Mouse (Mus musculus) heart, embryonic 15.5 days (tissue): ENCODE data around the gene Supt5. TPM values are rescaled to one million over a fixed set of nuclear protein-coding genes. Genes with fewer than 3 reads are reported as not detected.
A peak's percentile ranks its signal among the peaks of the same experiment; 100 is the strongest.

Source experiments
- ATAC-seq: fragments of 200-750 bp; cut with Nextera tagmentation; replicated peaks from 2 replicates; pipeline ENCODE4 v1.8.0; 2017; ENCODE audit warnings: low read depth, moderate TSS enrichment; ENCODE audit not compliant: insufficient number of reproducible peaks, insufficient read depth, low FRiP score
- H3K27ac ChIP-seq: fragments of 300-500 bp; sonication (generic); 2 replicates; pipeline ENCODE4 v1.5.1; 2015; ENCODE audit warnings: mild to moderate bottlenecking, inconsistent platforms
- H3K27me3 ChIP-seq: fragments of 300-500 bp; sonication (generic); 2 replicates; pipeline ENCODE4 v1.6.1; 2015; ENCODE audit warnings: inconsistent platforms
- H3K36me3 ChIP-seq: fragments of 300-500 bp; sonication (generic); 2 replicates; pipeline ENCODE4 v1.6.1; 2015; ENCODE audit warnings: mild to moderate bottlenecking, inconsistent platforms
- H3K4me1 ChIP-seq: fragments of 300-500 bp; sonication (generic); replicated peaks from 2 replicates; pipeline ENCODE4 v1.6.1; 2015; ENCODE audit warnings: inconsistent platforms
- H3K4me2 ChIP-seq: fragments of 300-500 bp; sonication (generic); 2 replicates; pipeline ENCODE4 v1.6.1; 2015; ENCODE audit warnings: inconsistent platforms, mild to moderate bottlenecking, moderate library complexity
- H3K4me3 ChIP-seq: fragments of 300-500 bp; sonication (generic); 2 replicates; pipeline ENCODE4 v1.5.1; 2015; ENCODE audit warnings: mild to moderate bottlenecking, inconsistent platforms
- H3K9ac ChIP-seq: fragments of 300-500 bp; sonication (generic); 2 replicates; pipeline ENCODE4 v1.6.1; 2015; ENCODE audit warnings: mild to moderate bottlenecking, inconsistent platforms
- H3K9me3 ChIP-seq: fragments of 300-500 bp; sonication (generic); replicated peaks from 2 replicates; pipeline ENCODE4 v1.6.1; 2016; ENCODE audit warnings: inconsistent platforms
- WGBS: fragments of 180-500 bp; shearing (Covaris S2); methylation state at CpG from one replicate; pipeline ENCODE4 v1.1.7; 2015; ENCODE audit warnings: mixed read lengths; 5-methylcytosine and 5-hydroxymethylcytosine counted together
- polyA plus RNA-seq: library from polyadenylated mRNA; unstranded; fragments of >200 nt; fragmentation: Nextera tagmentation; extraction: Ambion mirVana; gene quantifications from 2 replicates; pipeline ENCODE4 v1.2.1, GENCODE M21; 2015

Supt5 gene
- polyA plus RNA-seq, 1 experiment from 2014 or later: 52.0 TPM

GRCm38 (mm10) chr7:28347746-28348145 is 9.2 kb upstream of the Supt5 start:
- Histone ChIP-seq H3K4me1 (peaks cover 21% of the 10 kb centered on the region), H3K9me3 (no peaks in the 10 kb centered on the region), H3K27me3 (no peaks in the 10 kb centered on the region), H3K27ac (no peak overlapping the region), H3K4me3 (no peak overlapping the region), H3K36me3 (peaks cover 8% of the 10 kb centered on the region; the same call in 1 of the 2 replicates), H3K4me2 (no peak overlapping the region), H3K9ac (no peak overlapping the region; the same call in 1 of the 2 replicates)
- no peak for ATAC-seq
- 42% methylated on average over 3 of the region's 3 CpGs for WGBS

- Histone ChIP-seq H3K9me3 (no peaks in the 10 kb centered on the region), H3K4me2 (no peak overlapping the region), H3K27me3 (no peaks in the 10 kb centered on the region), H3K27ac (no peak overlapping the region), H3K9ac (no peak overlapping the region), H3K4me3 (no peak overlapping the region), H3K4me1 (peaks cover 7% of the 10 kb centered on the region), H3K36me3 (no peaks in the 10 kb centered on the region)
- no peak for ATAC-seq
- WGBS: 6% methylated on average over 4 of the region's 4 CpGs
These were observed 6.1 kb upstream of the Supt5 start for GRCm38 (mm10) chr7:28344637-28345036.

DNA sequence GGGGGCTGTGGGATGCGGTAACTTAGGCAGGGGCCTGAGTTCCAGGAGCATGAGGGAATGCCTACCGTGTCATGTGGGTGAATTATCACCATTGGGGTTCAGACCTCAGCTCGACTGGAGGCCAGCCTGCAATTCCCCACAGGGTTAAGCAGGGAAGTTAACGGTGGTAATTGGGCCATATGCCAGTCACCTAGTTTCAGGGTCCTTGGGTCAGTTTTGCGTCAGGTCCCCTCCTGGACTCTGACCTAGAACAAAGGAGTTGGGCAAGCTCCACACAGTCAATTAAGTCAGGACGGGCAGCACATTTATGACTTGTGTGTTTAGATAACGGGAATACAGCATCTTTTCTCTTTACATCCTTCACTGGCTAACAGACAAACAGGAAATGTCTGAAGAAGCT is 2.8 kb upstream of the Supt5 start:
- whole genome bisulfite sequencing: 32% methylated on average over 7 of the region's 7 CpGs
- H3K4me1 ChIP-seq: peaks cover 11% of the 10 kb centered on the region
- H3K9ac ChIP-seq: no peak overlapping the region
- H3K4me3 ChIP-seq: no peak overlapping the region
- H3K27me3 ChIP-seq: no peaks in the 10 kb centered on the region
- H3K36me3 ChIP-seq: no peaks in the 10 kb centered on the region
- ATAC-seq: no peak
- H3K4me2 ChIP-seq: no peak overlapping the region
- H3K9me3 ChIP-seq: no peaks in the 10 kb centered on the region
- H3K27ac ChIP-seq: 0 out of 2 replicates have a peak overlapping the region, but pooled peaks have one; percentile 20

DNA sequence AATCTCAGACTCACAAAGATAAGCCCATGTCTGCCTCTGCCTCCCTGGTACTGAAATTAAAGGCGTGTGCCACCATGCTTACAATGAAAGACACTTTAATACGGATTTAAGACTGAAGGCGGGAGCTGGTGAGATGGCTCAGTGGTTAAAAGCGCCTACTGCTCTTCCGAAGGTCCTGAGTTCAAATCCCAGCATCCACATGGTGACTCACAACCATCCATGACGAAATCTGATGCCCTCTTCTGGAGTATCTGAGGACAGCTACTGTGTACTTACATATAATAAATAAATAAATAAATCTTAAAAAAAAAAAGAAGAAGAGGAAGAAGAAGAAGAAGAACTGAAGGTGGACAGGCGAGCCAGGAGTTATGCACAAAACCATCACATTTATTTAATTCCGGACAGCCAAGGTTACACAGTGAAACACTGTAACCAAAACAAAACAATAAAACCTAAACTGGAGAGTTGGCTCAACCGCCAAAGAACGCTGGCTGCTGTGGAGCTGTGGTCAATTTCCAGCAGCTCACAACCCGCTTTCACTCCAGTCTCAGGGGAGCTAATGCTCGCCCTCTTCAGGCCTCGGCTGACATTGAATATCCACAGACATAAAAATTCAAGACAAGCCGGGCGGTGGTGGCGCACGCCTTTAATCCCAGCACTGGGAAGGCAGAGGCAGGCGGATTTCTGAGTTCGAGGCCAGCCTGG is 819 bp upstream of the Supt5 start:
- Histone ChIP-seq H3K9ac (peak overlapping the region; percentile 53), H3K36me3 (no peaks in the 10 kb centered on the region), H3K27ac (peak overlapping the region; percentile 92), H3K4me3 (peak overlapping the region; percentile 88), H3K9me3 (no peaks in the 10 kb centered on the region), H3K27me3 (no peaks in the 10 kb centered on the region), H3K4me2 (peak overlapping the region; percentile 84), H3K4me1 (peaks cover 16% of the 10 kb centered on the region)
- 74% methylated on average over 19 of the region's 19 CpGs for WGBS
- ATAC-seq: no peak

GRCm38 (mm10) chr7:28335471-28335870 is 3.1 kb downstream of the Supt5 start:
- H3K4me1 ChIP-seq: peaks cover 16% of the 10 kb centered on the region
- H3K9me3 ChIP-seq: no peaks in the 10 kb centered on the region
- 81% methylated on average over 2 of the region's 2 CpGs for WGBS
- H3K4me3 ChIP-seq: no peak overlapping the region
- H3K27me3 ChIP-seq: no peaks in the 10 kb centered on the region
- H3K4me2 ChIP-seq: no peak overlapping the region
- no peak for ATAC-seq
- H3K27ac ChIP-seq: no peak overlapping the region
- H3K36me3 ChIP-seq: peaks cover 5% of the 10 kb centered on the region
- no peak overlapping the region for H3K9ac ChIP-seq

DNA sequence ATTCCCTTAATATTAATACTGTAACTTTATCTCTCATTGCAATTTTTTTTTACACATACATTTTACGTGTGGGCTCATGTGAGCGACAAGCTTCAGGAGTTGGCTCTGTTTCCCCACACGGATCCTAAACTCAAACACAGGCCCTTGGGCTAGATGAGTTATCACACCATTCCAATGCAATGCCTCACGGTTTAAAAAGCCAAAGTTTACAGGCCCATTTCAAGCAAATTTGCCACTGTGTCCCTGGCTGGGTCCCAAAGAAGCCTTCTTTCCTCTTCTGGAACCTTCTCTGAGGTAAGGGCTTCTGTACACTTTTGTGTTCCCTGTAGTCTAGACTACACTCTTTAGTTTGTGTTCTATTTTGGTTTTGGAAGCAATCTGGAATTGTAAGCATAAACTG is 4.0 kb downstream of the Supt5 start:
- Histone ChIP-seq H3K4me3 (no peak overlapping the region), H3K4me2 (no peak overlapping the region), H3K9me3 (no peaks in the 10 kb centered on the region), H3K27ac (no peak overlapping the region), H3K4me1 (peaks cover 16% of the 10 kb centered on the region), H3K9ac (no peak overlapping the region), H3K36me3 (peaks cover 14% of the 10 kb centered on the region), H3K27me3 (no peaks in the 10 kb centered on the region)
- 83% methylated on average over 4 of the region's 4 CpGs for WGBS
- ATAC-seq: no peak

DNA sequence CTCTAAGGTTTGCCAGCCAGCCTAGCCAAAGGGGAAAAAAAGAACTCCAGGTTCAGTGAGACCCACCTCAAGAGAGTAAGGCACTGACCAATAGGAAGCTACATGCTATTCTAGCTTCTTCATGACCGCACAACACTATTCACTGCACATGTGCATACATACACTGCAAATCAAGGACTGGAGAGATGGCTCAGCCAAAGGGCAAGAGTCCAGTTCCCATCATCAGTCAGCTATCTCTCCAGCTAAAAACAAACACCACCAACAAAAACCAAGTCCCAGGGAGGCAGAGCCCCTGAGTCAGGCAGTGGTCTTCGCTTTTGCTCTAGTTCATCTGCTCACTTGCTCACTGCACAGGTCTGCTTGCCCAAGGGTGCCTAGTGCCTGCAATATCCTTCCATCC is 10.3 kb downstream of the Supt5 start:
- no peak for ATAC-seq
- Histone ChIP-seq H3K27ac (no peak overlapping the region), H3K27me3 (no peaks in the 10 kb centered on the region), H3K4me2 (no peak overlapping the region), H3K9me3 (no peaks in the 10 kb centered on the region), H3K36me3 (peaks cover 73% of the 10 kb centered on the region), H3K4me1 (no peaks in the 10 kb centered on the region), H3K4me3 (no peak overlapping the region), H3K9ac (no peak overlapping the region)
- 92% methylated on average over 2 of the region's 2 CpGs for WGBS

GRCm38 (mm10) chr7:28326457-28326856 is 12.1 kb downstream of the Supt5 start:
- H3K27me3 ChIP-seq: no peaks in the 10 kb centered on the region
- no peak overlapping the region for H3K4me2 ChIP-seq
- 78% methylated on average over 4 of the region's 4 CpGs for WGBS
- no peak overlapping the region for H3K9ac ChIP-seq
- no peak overlapping the region for H3K4me3 ChIP-seq
- no peaks in the 10 kb centered on the region for H3K9me3 ChIP-seq
- H3K36me3 ChIP-seq: peaks cover 91% of the 10 kb centered on the region
- no peaks in the 10 kb centered on the region for H3K4me1 ChIP-seq
- H3K27ac ChIP-seq: no peak overlapping the region
- no peak for ATAC-seq

GRCm38 (mm10) chr7:28325293-28325692 is 13.3 kb downstream of the Supt5 start:
- H3K4me3 ChIP-seq: no peak overlapping the region
- no peaks in the 10 kb centered on the region for H3K9me3 ChIP-seq
- H3K9ac ChIP-seq: no peak overlapping the region
- no peaks in the 10 kb centered on the region for H3K27me3 ChIP-seq
- WGBS: 95% methylated on average over 8 of the region's 8 CpGs
- no peak overlapping the region for H3K27ac ChIP-seq
- ATAC-seq: no peak
- no peak overlapping the region for H3K4me2 ChIP-seq
- no peaks in the 10 kb centered on the region for H3K4me1 ChIP-seq
- H3K36me3 ChIP-seq: peaks cover 94% of the 10 kb centered on the region

- Histone ChIP-seq H3K27ac (no peak overlapping the region), H3K36me3 (peaks cover 98% of the 10 kb centered on the region), H3K27me3 (no peaks in the 10 kb centered on the region), H3K4me3 (no peak overlapping the region), H3K4me2 (no peak overlapping the region), H3K9me3 (no peaks in the 10 kb centered on the region), H3K4me1 (no peaks in the 10 kb centered on the region), H3K9ac (no peak overlapping the region)
- 89% methylated on average over 15 of the region's 15 CpGs for WGBS
- no peak for ATAC-seq
These were observed 16.4 kb downstream of the Supt5 start for GRCm38 (mm10) chr7:28321974-28322720.

DNA sequence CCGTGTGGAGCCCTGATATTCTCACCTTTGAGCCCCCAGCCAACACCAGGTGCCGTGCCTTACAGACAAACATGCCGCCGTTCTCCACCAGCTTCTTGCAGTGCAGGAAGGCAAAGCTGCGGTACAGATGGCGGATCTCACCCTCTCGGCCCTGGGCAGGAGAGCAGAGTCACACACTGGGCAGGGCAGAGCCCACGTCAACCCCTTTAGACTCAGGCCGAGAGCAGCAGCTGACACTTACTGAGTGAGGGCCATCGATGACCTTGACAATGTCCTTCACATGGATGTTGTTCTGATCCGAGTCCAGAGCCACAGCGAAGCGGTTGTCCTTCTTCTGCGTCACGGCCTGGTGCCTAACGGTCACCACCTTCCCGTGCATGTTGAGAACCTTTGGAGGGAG is 19.8 kb downstream of the Supt5 start:
- Histone ChIP-seq H3K27ac (no peak overlapping the region), H3K9me3 (no peaks in the 10 kb centered on the region), H3K4me3 (no peak overlapping the region), H3K27me3 (no peaks in the 10 kb centered on the region), H3K9ac (no peak overlapping the region), H3K4me1 (no peaks in the 10 kb centered on the region), H3K4me2 (no peak overlapping the region), H3K36me3 (peaks cover 96% of the 10 kb centered on the region)
- ATAC-seq: no peak
- 87% methylated on average over 17 of the region's 17 CpGs for WGBS

DNA sequence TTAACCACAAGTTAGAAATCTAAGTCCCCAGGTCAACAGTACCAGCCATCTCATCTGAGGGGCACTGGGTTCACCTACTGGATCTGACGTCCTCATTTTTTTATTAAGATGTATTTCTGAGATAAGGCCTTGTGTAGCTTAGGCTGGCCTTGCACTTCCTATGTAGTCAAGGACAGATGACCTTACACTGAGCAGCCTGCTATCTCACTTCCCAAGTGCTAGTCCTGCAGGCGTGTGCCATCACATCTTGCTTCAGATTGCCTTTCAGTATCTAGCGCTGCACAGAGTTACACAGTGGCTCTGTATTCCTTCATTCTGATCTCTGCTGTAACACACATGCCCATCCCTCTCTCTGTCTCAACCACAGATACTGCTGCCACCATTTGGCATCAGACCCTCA is 20.5 kb downstream of the Supt5 start:
- no peaks in the 10 kb centered on the region for H3K4me1 ChIP-seq
- H3K9me3 ChIP-seq: no peaks in the 10 kb centered on the region
- no peak for ATAC-seq
- H3K27ac ChIP-seq: no peak overlapping the region
- no peak overlapping the region for H3K9ac ChIP-seq
- H3K4me2 ChIP-seq: no peak overlapping the region
- H3K4me3 ChIP-seq: no peak overlapping the region
- peaks cover 90% of the 10 kb centered on the region for H3K36me3 ChIP-seq
- no peaks in the 10 kb centered on the region for H3K27me3 ChIP-seq
- WGBS: 83% methylated on average over 3 of the region's 3 CpGs
